Mouse (Mus musculus) hindbrain, embryonic 14.5 days (tissue): Measurements from ENCODE around the gene Ydjc. TPM values are rescaled to one million over a fixed set of nuclear protein-coding genes. Genes with fewer than 3 reads are reported as not detected.

Source experiments
- ATAC-seq: fragments of 200-750 bp; cut with Nextera tagmentation; 2 replicates; pipeline ENCODE4 v1.8.0; 2017; ENCODE audit warnings: moderate number of reproducible peaks, mild to moderate bottlenecking, moderate TSS enrichment, moderate library complexity; ENCODE audit not compliant: low FRiP score
- DNase-seq: peaks from one replicate; pipeline ENCODE4 v3.0.0-alpha.2; 2015; ENCODE audit warnings: low spot score
- H3K27ac ChIP-seq: fragments of 300-500 bp; sonication (generic); 2 replicates; pipeline ENCODE4 v1.5.1; 2014; ENCODE audit warnings: mild to moderate bottlenecking, moderate library complexity
- H3K27me3 ChIP-seq: fragments of 300-500 bp; sonication (generic); 2 replicates; pipeline ENCODE4 v1.6.1; 2014; ENCODE audit warnings: mild to moderate bottlenecking, low read length, mixed read lengths; ENCODE audit not compliant: control insufficient read depth, insufficient read depth
- H3K36me3 ChIP-seq: fragments of 300-500 bp; sonication (generic); replicated peaks from 2 replicates; pipeline ENCODE4 v1.6.1; 2014; ENCODE audit not compliant: control insufficient read depth, insufficient read depth
- H3K4me1 ChIP-seq: fragments of 300-500 bp; sonication (generic); replicated peaks from 2 replicates; pipeline ENCODE4 v1.6.1; 2014; ENCODE audit warnings: antibody characterized with exemption, low read length, mixed read lengths; ENCODE audit not compliant: control insufficient read depth, insufficient read depth
- H3K4me2 ChIP-seq: fragments of 300-500 bp; sonication (generic); replicated peaks from 2 replicates; pipeline ENCODE4 v1.6.1; 2014; ENCODE audit warnings: mild to moderate bottlenecking, moderate library complexity
- H3K4me3 ChIP-seq: fragments of 300-500 bp; sonication (generic); replicated peaks from 2 replicates; pipeline ENCODE4 v1.5.1; 2014; ENCODE audit warnings: mild to moderate bottlenecking, low read length
- H3K9ac ChIP-seq: fragments of 300-500 bp; sonication (generic); 2 replicates; pipeline ENCODE4 v1.6.1; 2014
- H3K9me3 ChIP-seq: fragments of 300-500 bp; sonication (generic); 2 replicates; pipeline ENCODE4 v1.6.1; 2016; ENCODE audit warnings: low read length; ENCODE audit not compliant: control insufficient read depth
- WGBS: fragments of 180-500 bp; shearing (Covaris S2); extraction: QIAGEN DNeasy Blood & Tissue Kit; methylation state at CpG from one replicate; pipeline ENCODE4 v1.1.7; 2014; 5-methylcytosine and 5-hydroxymethylcytosine counted together
- polyA plus RNA-seq: library from polyadenylated mRNA; unstranded; fragments of >200 nt; fragmentation: Nextera tagmentation; extraction: Ambion mirVana; gene quantifications from 2 replicates; pipeline ENCODE4 v1.2.1, GENCODE M21; 2014

Gene Ydjc
- polyA plus RNA-seq, 1 experiment from 2014 or later, result 47.5 TPM

- Histone ChIP-seq H3K4me2 (no peak overlapping the region), H3K4me3 (no peak overlapping the region), H3K9me3 (no peaks in the 10 kb centered on the region), H3K27me3 (no peaks in the 10 kb centered on the region), H3K9ac (no peak overlapping the region), H3K4me1 (no peaks in the 10 kb centered on the region), H3K36me3 (peaks cover 24% of the 10 kb centered on the region), H3K27ac (no peak overlapping the region)
- DNase-seq, result no peak
- ATAC-seq, result no peak
- WGBS, result 92% methylated on average over 3 of the region's 3 CpGs
Observed at GRCm38 (mm10) chr16:17179706-17180105, 35.3 kb downstream of the Ydjc start.

- Histone ChIP-seq H3K36me3 (peaks cover 20% of the 10 kb centered on the region; the same call in 1 of the 2 replicates), H3K4me2 (no peak overlapping the region), H3K9me3 (no peaks in the 10 kb centered on the region), H3K27me3 (no peaks in the 10 kb centered on the region), H3K4me1 (no peaks in the 10 kb centered on the region), H3K4me3 (no peak overlapping the region), H3K27ac (no peak overlapping the region), H3K9ac (no peak overlapping the region)
- ATAC-seq (no peak), DNase-seq (no peak)
- 87% methylated on average over 4 of the region's 4 CpGs for WGBS
Observed at GRCm38 (mm10) chr16:17181382-17181781, 37.0 kb downstream of the Ydjc start.

GRCm38 (mm10) chr16:17182136-17182535 lies 37.7 kb downstream of the Ydjc start:
- Histone ChIP-seq H3K4me1 (no peaks in the 10 kb centered on the region), H3K27ac (no peak overlapping the region), H3K36me3 (peaks cover 25% of the 10 kb centered on the region; the same call in 1 of the 2 replicates), H3K27me3 (no peaks in the 10 kb centered on the region), H3K4me2 (no peak overlapping the region), H3K9me3 (no peaks in the 10 kb centered on the region), H3K9ac (no peak overlapping the region), H3K4me3 (no peak overlapping the region)
- DNase-seq (no peak), ATAC-seq (no peak)
- 87% methylated on average over 2 of the region's 2 CpGs for WGBS

- H3K27me3 ChIP-seq, result no peaks in the 10 kb centered on the region
- WGBS, result 89% methylated on average over 3 of the region's 3 CpGs
- no peak overlapping the region for H3K27ac ChIP-seq
- H3K9ac ChIP-seq, result no peak overlapping the region
- no peak for DNase-seq
- ATAC-seq, result no peak
- no peak overlapping the region for H3K4me2 ChIP-seq
- no peak overlapping the region for H3K4me3 ChIP-seq
- H3K9me3 ChIP-seq, result no peaks in the 10 kb centered on the region
- H3K36me3 ChIP-seq, result peaks cover 23% of the 10 kb centered on the region; the same call in 1 of the 2 replicates
- no peaks in the 10 kb centered on the region for H3K4me1 ChIP-seq
Observed at GRCm38 (mm10) chr16:17183003-17183402, 38.6 kb downstream of the Ydjc start.

- H3K4me2 ChIP-seq, result no peak overlapping the region
- no peak overlapping the region for H3K9ac ChIP-seq
- no peak for ATAC-seq
- no peaks in the 10 kb centered on the region for H3K9me3 ChIP-seq
- peaks cover 15% of the 10 kb centered on the region; the same call in 1 of the 2 replicates for H3K36me3 ChIP-seq
- no peak for DNase-seq
- no peak overlapping the region for H3K27ac ChIP-seq
- H3K27me3 ChIP-seq, result no peaks in the 10 kb centered on the region
- no peak overlapping the region for H3K4me3 ChIP-seq
- no peaks in the 10 kb centered on the region for H3K4me1 ChIP-seq
Observed at GRCm38 (mm10) chr16:17185475-17185874, 41.1 kb downstream of the Ydjc start.

- no peak overlapping the region for H3K27ac ChIP-seq
- H3K27me3 ChIP-seq, result no peaks in the 10 kb centered on the region
- H3K4me2 ChIP-seq, result no peak overlapping the region
- ATAC-seq (no peak), DNase-seq (no peak)
- no peak overlapping the region for H3K9ac ChIP-seq
- no peaks in the 10 kb centered on the region for H3K4me1 ChIP-seq
- H3K36me3 ChIP-seq, result no peaks in the 10 kb centered on the region
- H3K9me3 ChIP-seq, result no peaks in the 10 kb centered on the region
- WGBS, result 93% methylated on average over 4 of the region's 4 CpGs
- no peak overlapping the region for H3K4me3 ChIP-seq
Observed at GRCm38 (mm10) chr16:17193823-17194222, 49.4 kb downstream of the Ydjc start.

- Histone ChIP-seq H3K4me1 (peaks cover 14% of the 10 kb centered on the region), H3K4me2 (peak overlapping the region; percentile 89), H3K27me3 (no peaks in the 10 kb centered on the region), H3K36me3 (no peaks in the 10 kb centered on the region), H3K9me3 (no peaks in the 10 kb centered on the region), H3K9ac (peak overlapping the region; percentile 98), H3K4me3 (peak overlapping the region; percentile 99), H3K27ac (peak overlapping the region; percentile 73; the same call in 1 of the 2 replicates)
- peak; percentile 16; the same call in 1 of the 2 replicates for ATAC-seq
- no peak for DNase-seq
- WGBS, result 10% methylated on average over 24 of the region's 24 CpGs
Observed at GRCm38 (mm10) chr16:17200121-17200952, 55.9 kb downstream of the Ydjc start.

- DNase-seq, result peak; percentile 82
- peak overlapping the region; percentile 99 for H3K4me3 ChIP-seq
- peak overlapping the region; percentile 89 for H3K4me2 ChIP-seq
- H3K9ac ChIP-seq, result peak overlapping the region; percentile 98
- under 1% methylated on average over 70 of the region's 72 CpGs for WGBS
- no peaks in the 10 kb centered on the region for H3K27me3 ChIP-seq
- peak; percentile 91 for ATAC-seq
- no peaks in the 10 kb centered on the region for H3K36me3 ChIP-seq
- no peaks in the 10 kb centered on the region for H3K9me3 ChIP-seq
- peak overlapping the region; percentile 73; the same call in 1 of the 2 replicates for H3K27ac ChIP-seq
- H3K4me1 ChIP-seq, result peaks cover 14% of the 10 kb centered on the region
Observed at GRCm38 (mm10) chr16:17200953-17201707, 56.7 kb downstream of the Ydjc start.

- 56% methylated on average over 2 of the region's 2 CpGs for WGBS
- ATAC-seq (no peak), DNase-seq (peak; percentile 30)
- H3K27me3 ChIP-seq, result 0 out of 2 replicates have a peak, but pooled peaks cover 4% of the 10 kb centered on the region
- peak overlapping the region; percentile 89; the same call in 1 of the 2 replicates for H3K4me2 ChIP-seq
- H3K27ac ChIP-seq, result 0 out of 2 replicates have a peak overlapping the region, but pooled peaks have one; percentile 3
- H3K9ac ChIP-seq, result no peak overlapping the region; the same call in 1 of the 2 replicates
- no peaks in the 10 kb centered on the region for H3K9me3 ChIP-seq
- no peak overlapping the region; the same call in 1 of the 2 replicates for H3K4me3 ChIP-seq
- H3K4me1 ChIP-seq, result peaks cover 14% of the 10 kb centered on the region
- H3K36me3 ChIP-seq, result no peaks in the 10 kb centered on the region
Observed at GRCm38 (mm10) chr16:17201977-17202376, 57.6 kb downstream of the Ydjc start.
